Mouse (Mus musculus) liver, embryonic 14.5 days (tissue): ENCODE results near the gene March11.

Experiments
- CTCF ChIP-seq: IDR thresholded peaks from 2 replicates; pipeline ENCODE4 v1.5.1; 2016; ENCODE audit warnings: antibody characterized with exemption, low read depth, control low read depth
- EP300 ChIP-seq: IDR thresholded peaks from 2 replicates; pipeline ENCODE4 v1.6.1; 2016; ENCODE audit warnings: antibody characterized with exemption, low read depth

DNA sequence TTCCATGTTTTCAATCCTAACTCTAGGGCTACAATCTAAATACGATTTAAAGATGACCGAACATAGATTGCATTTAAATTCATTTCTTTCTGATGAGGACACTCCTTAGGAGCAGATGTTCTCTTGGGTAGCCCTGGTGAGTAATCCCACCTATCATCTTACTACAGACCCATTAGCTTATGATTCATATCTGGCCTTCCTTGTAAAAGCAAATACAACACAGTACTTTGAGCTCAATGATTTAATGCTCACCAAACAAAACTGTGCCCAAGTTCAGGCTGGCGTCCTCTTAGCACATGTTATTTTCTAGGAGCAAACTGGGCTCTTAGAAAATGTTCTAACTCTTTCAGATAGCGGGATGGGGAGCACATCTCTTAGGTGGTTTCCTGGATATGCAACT, 70.0 kb downstream of the March11 start:
- TF ChIP-seq CTCF (no peak), EP300 (no peak)
